Mouse (Mus musculus): ENCODE results near the gene Wdr31.

DNA sequence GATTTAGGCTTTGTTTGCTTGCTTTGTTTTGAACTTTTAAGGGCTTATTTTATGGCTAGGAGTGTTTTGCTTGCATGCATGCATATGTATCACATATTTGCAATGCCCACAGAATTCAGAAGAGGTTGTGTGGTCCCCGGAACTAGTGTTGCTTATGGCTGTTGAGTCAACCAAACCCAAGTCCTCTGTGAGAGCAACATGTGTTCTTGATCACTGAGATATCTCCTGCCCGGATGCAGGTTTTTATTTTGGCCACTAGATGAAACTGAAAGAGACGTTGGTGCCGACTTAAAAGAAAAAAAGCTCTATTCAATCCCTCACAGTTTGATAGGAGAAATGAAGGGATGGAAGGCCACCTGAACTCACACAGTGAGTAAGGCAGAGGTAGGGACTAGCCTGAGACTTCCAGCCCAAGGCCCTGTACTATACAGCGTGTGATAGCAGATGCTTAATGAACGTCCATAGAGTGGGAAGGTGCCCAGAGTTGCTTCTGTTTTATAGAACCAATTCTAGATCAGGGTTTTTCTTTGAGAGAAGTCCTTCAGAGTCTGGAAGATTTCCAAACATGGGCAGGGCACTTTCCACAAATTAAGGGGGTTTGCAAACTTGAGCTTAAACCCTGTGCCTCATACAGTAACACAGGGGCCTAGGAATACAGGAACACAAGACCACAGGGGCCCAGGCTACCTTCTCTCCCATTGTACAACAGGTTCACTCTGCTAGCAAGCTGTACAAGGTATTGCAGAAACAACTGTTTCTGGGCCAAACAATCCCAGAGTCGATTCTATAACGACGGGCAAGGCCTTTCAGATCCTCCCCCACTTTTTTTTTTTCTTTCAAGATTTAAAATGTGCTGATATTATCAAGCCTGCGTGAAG is 47.1 kb upstream of the Wdr31 start:
- TF ChIP-seq CTCF (IDR thresholded peaks at IDR 0.05; ENCODE audit: low read depth) = no peak
- TF ChIP-seq EP300 (IDR thresholded peaks at IDR 0.05; ENCODE audit: low read depth) = no peak
